Mouse (Mus musculus): Measurements from ENCODE around the gene Zfhx2.

Gene Zfhx2

GRCm38 (mm10) chr14:55092011-55092577 is at the start of gene Zfhx2:
Zfhx2 (minus strand) TSS chr14:55092324.
- peak; percentile 94 for DNase-seq (ENCODE audit: low spot score)

GRCm38 (mm10) chr14:55139313-55139712 is 47.2 kb upstream of the Zfhx2 start:
- no peak for DNase-seq (ENCODE audit: low spot score)

GRCm38 (mm10) chr14:55135676-55136075 is 43.6 kb upstream of the Zfhx2 start:
- DNase-seq (ENCODE audit: low spot score), result no peak

GRCm38 (mm10) chr14:55126521-55126920 is 34.4 kb upstream of the Zfhx2 start:
- DNase-seq (ENCODE audit: low spot score), result no peak

GRCm38 (mm10) chr14:55125711-55126110 is 33.6 kb upstream of the Zfhx2 start:
- DNase-seq (ENCODE audit: low spot score), result no peak

GRCm38 (mm10) chr14:55122359-55122758 is 30.2 kb upstream of the Zfhx2 start:
- no peak for DNase-seq (ENCODE audit: low spot score)

- peak; percentile 64 for DNase-seq (ENCODE audit: low spot score)
These were observed 29.8 kb upstream of the Zfhx2 start for GRCm38 (mm10) chr14:55121947-55122346.

- no peak for DNase-seq (ENCODE audit: low spot score)
These were observed 27.5 kb upstream of the Zfhx2 start for GRCm38 (mm10) chr14:55119421-55120134.

- no peak for DNase-seq (ENCODE audit: low spot score)
These were observed 26.7 kb upstream of the Zfhx2 start for GRCm38 (mm10) chr14:55118852-55119251.

GRCm38 (mm10) chr14:55116425-55117200 is 24.5 kb upstream of the Zfhx2 start, which contains the start of gene Jph4:
Jph4 (minus strand) TSS chr14:55116935.
- DNase-seq (ENCODE audit: low spot score), result no peak

GRCm38 (mm10) chr14:55115846-55116245 is 23.7 kb upstream of the Zfhx2 start:
- no peak for DNase-seq (ENCODE audit: low spot score)

GRCm38 (mm10) chr14:55114759-55115701 is 22.9 kb upstream of the Zfhx2 start:
- no peak for DNase-seq (ENCODE audit: low spot score)

- DNase-seq (ENCODE audit: low spot score), result no peak
These were observed 22.0 kb upstream of the Zfhx2 start for GRCm38 (mm10) chr14:55113975-55114645.

GRCm38 (mm10) chr14:55113351-55113974 is 21.3 kb upstream of the Zfhx2 start:
- DNase-seq (ENCODE audit: low spot score), result no peak

GRCm38 (mm10) chr14:55111720-55112119 is 19.6 kb upstream of the Zfhx2 start:
- no peak for DNase-seq (ENCODE audit: low spot score)

GRCm38 (mm10) chr14:55110076-55110475 is 18.0 kb upstream of the Zfhx2 start:
- DNase-seq (ENCODE audit: low spot score), result no peak

- no peak for DNase-seq (ENCODE audit: low spot score)
These were observed 17.1 kb upstream of the Zfhx2 start for GRCm38 (mm10) chr14:55109048-55109873.

- DNase-seq (ENCODE audit: low spot score), result no peak
These were observed 16.2 kb upstream of the Zfhx2 start for GRCm38 (mm10) chr14:55108202-55108870.

- no peak for DNase-seq (ENCODE audit: low spot score)
These were observed 14.9 kb upstream of the Zfhx2 start for GRCm38 (mm10) chr14:55106990-55107389.
